Mouse (Mus musculus): Measurements from ENCODE around the gene Olfr1448. TPM values are rescaled to one million over a fixed set of nuclear protein-coding genes. Genes with fewer than 3 reads are reported as not detected.
"Not testable (repeated sequence)": the region's sequence is repeated elsewhere in the genome, so short reads cannot be mapped to it uniquely, and the experiment has no call there.

Gene Olfr1448
- total RNA-seq (2017) = not detected in 2 replicates

DNA sequence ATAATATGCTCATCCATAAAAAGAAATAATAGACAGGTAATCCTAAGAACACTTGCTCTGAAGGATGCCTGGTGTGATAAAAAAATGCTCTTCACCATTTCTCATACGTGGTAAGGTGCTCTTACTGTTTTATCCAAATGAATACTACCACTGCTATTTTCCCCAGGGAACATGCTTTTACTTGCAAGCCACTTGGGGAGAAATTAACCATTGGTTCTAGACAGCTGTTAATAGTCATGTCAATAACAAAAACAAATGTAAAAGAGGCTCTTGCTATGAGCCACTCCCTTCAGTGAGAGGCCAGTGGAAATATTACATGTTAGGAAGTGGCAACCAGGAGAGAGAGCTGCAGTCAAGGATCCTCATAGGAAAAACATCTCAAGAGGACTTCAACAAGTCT lies at the start of gene Olfr1448:
TSS of gene Olfr1448 (minus strand) at position 101 of the 400 bp plus-strand sequence.
- no peak for ATAC-seq (ENCODE audit: extremely low read depth, insufficient number of reproducible peaks, low FRiP score, poor library complexity, severe bottlenecking)

DNA sequence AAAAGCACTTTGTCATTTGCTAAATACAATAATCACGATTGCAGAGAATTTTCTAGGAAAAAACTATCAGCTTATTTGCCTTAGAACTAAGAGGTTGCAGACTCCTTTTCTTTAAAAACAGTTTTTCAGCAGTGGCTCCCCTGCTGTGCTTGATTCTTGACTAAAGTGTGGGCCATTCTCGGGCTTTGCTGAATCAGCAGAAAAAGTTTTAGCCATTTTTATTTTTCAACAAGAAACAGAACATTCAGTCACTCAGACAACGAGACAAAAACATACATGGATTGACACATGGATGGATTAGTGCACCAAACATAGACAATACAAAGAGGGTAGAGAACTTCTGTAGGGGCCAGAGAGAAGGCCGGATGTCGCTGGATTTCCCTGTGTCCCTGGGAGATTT lies 45.9 kb upstream of the Olfr1448 start:
- ATAC-seq (ENCODE audit: extremely low read depth, insufficient number of reproducible peaks, low FRiP score, poor library complexity, severe bottlenecking) = not testable (repeated sequence)

DNA sequence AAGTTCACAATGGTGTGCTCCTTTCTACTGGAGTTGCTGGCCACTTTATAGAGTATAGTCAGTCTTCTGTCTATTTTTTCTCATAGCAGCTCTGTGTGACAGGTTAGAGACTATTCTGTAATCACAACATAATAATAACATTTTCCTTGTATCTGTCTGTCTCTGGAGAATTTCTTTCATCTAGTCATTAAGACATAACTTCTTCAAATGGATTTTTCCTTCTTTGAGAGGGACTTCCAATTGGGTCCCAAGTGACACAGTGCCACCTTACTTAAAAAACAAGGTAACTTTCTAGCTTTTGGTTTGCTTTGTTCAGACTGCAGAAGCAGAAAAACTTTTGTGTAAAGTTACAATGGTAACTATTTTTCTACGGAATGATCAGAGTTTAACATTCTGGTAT lies 25.7 kb upstream of the Olfr1448 start, which contains the start of gene Olfr1450:
TSS of gene Olfr1450 (plus strand) at position 301 of the 400 bp plus-strand sequence.
- ATAC-seq (ENCODE audit: extremely low read depth, insufficient number of reproducible peaks, low FRiP score, poor library complexity, severe bottlenecking) = no peak

DNA sequence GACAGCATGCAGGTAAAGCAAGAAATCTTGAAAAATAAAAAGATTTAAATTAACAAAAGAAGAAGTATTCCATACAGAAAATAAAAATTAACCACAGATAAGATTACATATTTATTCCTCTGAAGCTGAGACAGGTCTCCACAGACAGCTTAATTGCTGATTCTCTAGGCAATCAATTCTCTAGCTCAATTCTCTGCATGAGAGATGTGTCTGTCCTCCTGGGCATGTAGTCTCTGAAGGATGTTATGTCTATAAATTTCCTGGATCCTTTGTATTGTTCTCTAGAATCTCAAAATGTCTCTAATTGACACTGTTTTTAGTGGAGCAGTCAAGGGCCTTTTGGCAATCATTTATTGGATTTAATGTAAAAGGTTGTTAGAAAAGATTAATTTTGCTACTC lies 6.3 kb upstream of the Olfr1448 start, which contains the start of gene Olfr1449:
TSS of gene Olfr1449 (plus strand) at position 301 of the 400 bp plus-strand sequence.
- ATAC-seq (ENCODE audit: extremely low read depth, insufficient number of reproducible peaks, low FRiP score, poor library complexity, severe bottlenecking) = no peak

DNA sequence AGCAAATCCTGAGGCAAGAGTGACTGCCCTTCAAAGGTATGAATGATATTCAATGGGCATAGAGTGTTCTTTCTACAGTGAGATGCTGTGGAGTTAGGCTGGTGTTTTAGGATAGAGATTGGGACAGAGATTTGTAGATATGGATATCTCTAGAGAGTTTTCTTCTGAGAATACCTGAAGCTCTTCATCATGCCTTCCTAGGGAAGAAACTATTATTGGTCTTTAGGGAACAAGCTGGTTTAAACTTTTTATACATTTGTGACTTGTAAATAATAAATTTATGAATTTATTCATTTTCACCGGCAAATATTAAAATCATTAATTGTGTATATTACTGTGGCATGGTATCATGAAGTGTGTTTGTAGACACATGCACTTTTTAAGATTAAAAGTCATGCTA lies 20.6 kb downstream of the Olfr1448 start, which contains the start of gene Olfr1447:
TSS of gene Olfr1447 (minus strand) at position 101 of the 400 bp plus-strand sequence.
- no peak for ATAC-seq (ENCODE audit: extremely low read depth, insufficient number of reproducible peaks, low FRiP score, poor library complexity, severe bottlenecking)

DNA sequence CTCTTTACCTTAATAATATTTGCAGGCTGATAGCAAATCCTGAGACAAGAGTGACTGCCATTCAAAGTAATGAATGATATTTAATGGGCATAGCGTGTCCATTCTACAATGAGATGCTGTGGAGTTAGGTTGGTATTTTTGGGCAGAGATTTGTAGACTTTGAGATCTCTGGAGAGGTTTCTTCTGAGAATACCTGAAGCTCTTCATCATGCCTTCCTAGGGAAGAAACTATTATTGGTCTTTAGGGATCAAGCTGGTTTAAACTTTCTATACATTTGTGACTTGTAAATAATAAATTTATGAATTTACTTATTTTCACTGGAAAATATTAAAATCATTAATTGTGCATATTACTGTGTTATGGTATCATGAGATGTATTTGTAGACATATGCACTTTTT lies 30.8 kb downstream of the Olfr1448 start, which contains the start of gene Olfr1446:
TSS of gene Olfr1446 (minus strand) at position 101 of the 400 bp plus-strand sequence.
- no peak for ATAC-seq (ENCODE audit: extremely low read depth, insufficient number of reproducible peaks, low FRiP score, poor library complexity, severe bottlenecking)

DNA sequence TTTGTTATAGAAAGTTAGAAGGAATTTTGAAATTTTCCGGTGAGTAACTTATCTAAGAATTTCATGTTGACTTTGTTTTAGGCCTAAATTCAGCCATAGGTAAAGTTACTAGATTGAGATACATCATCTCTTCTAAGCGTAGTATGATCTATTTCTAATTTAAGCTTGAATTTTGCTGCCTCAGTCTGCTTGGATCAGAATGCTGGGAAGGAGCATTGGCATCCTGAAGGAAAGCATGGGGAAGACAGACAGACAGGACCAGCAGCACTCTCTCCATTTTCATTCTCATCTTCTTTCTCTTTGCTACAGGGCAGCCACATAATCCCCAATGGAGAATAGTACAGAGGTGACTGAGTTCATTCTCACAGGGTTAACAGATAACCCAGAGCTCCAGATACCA lies 40.7 kb downstream of the Olfr1448 start, which contains the start of gene Olfr1445:
TSS of gene Olfr1445 (plus strand) at position 301 of the 400 bp plus-strand sequence.
- no peak for ATAC-seq (ENCODE audit: extremely low read depth, insufficient number of reproducible peaks, low FRiP score, poor library complexity, severe bottlenecking)

Other genes with a start within 250 kb of the Olfr1448 start
- not detected in 2 replicates for gene Olfr1443, start 246.3 kb downstream of the Olfr1448 start, total RNA-seq (2017)
- gene Keg1, start 228.6 kb downstream of the Olfr1448 start, total RNA-seq (2017) = not detected in 2 replicates
- gene Cntf, start 158.8 kb downstream of the Olfr1448 start, total RNA-seq (2017) = 1.4 and 2.2 TPM in 2 replicates
- gene Zfp91, start 128.3 kb downstream of the Olfr1448 start, total RNA-seq (2017) = 74.2 and 77.0 TPM in 2 replicates
- 49.7 and 54.9 TPM in 2 replicates for gene Lpxn, start 128.2 kb downstream of the Olfr1448 start, total RNA-seq (2017)
- gene Gm5244, start 77.7 kb downstream of the Olfr1448 start, total RNA-seq (2017) = 1.5 and 1.9 TPM in 2 replicates
- 0.61 TPM in 1 of 2 replicates, not detected in the other for gene Olfr1444, start 67.1 kb downstream of the Olfr1448 start, total RNA-seq (2017)
- gene Olfr1445, start 40.6 kb downstream of the Olfr1448 start, total RNA-seq (2017) = not detected in 2 replicates
- gene Olfr1446, start 30.9 kb downstream of the Olfr1448 start, total RNA-seq (2017) = not detected in 2 replicates
- not detected in 2 replicates for gene Olfr1447, start 20.7 kb downstream of the Olfr1448 start, total RNA-seq (2017)
- gene Olfr1449, start 6.4 kb upstream of the Olfr1448 start, total RNA-seq (2017) = 0.81 TPM in 1 of 2 replicates, not detected in the other
- gene Olfr1450, start 25.8 kb upstream of the Olfr1448 start, total RNA-seq (2017) = 0.49 TPM in 1 of 2 replicates, not detected in the other
- not detected in 2 replicates for gene Olfr1451, start 70.6 kb upstream of the Olfr1448 start, total RNA-seq (2017)
- gene Olfr1453, start 103.9 kb upstream of the Olfr1448 start, total RNA-seq (2017) = not detected in 2 replicates
- gene Olfr1454, start 136.2 kb upstream of the Olfr1448 start, total RNA-seq (2017) = not detected in 2 replicates
- not detected in 2 replicates for gene Olfr1457, start 173.5 kb upstream of the Olfr1448 start, total RNA-seq (2017)
- gene Olfr1458, start 182.4 kb upstream of the Olfr1448 start, total RNA-seq (2017) = not detected in 2 replicates
- 0.12 TPM in 1 of 2 replicates, not detected in the other for gene Olfr1459, start 225.1 kb upstream of the Olfr1448 start, total RNA-seq (2017)
- gene Olfr1461, start 238.6 kb upstream of the Olfr1448 start, total RNA-seq (2017) = not detected in 2 replicates